8 mouse cellular contexts compared by ENCODE assay signal in genomic region chr6:94080933-94081545, GRCm38 (mm10).
A peak's percentile ranks its signal among the peaks of the same experiment; 100 is the strongest.
DNase-seq lines count a peak whose midpoint lies in the region; ATAC-seq and TF ChIP-seq lines count a peak whose summit lies in the region.

No protein-coding gene starts in this region.

- no peaks in the 10 kb centered on the region for H3K36me3 ChIP-seq in kidney, embryonic 16.5 days (ENCODE audit: insufficient read depth, low read length)

- no peak overlapping the region for H3K4me2 ChIP-seq in kidney, embryonic 16.5 days (replicated peaks; ENCODE audit: low read depth, low read length)

- no peak for TF ChIP-seq POLR2A in cortical plate, adult 2 months (IDR thresholded peaks at IDR 0.05; ENCODE audit: extremely low read depth, insufficient read depth, low read length)

- H3K4me3 ChIP-seq in kidney, embryonic 16.5 days (ENCODE audit: low read length) = no peak overlapping the region
- H3K4me3 ChIP-seq in cortical plate, adult 2 months (ENCODE audit: insufficient read depth, low read length) = no peak overlapping the region

- ATAC-seq in kidney, embryonic 16.5 days (ENCODE audit: low FRiP score, low TSS enrichment) = no peak

- H3K4me1 ChIP-seq in kidney, embryonic 16.5 days (ENCODE audit: insufficient read depth, low read length) = peaks cover 27% of the 10 kb centered on the region
- H3K4me1 ChIP-seq in cortical plate, adult 2 months (ENCODE audit: control insufficient read depth, insufficient read depth, low read length) = peaks cover 6% of the 10 kb centered on the region

- no peaks in the 10 kb centered on the region for H3K9me3 ChIP-seq in kidney, embryonic 16.5 days (ENCODE audit: low read length)

- peak; percentile 42 for DNase-seq in kidney, adult 11 months
- DNase-seq in adrenal gland, adult 18-20 months (ENCODE audit: low spot score in 2 of 2) = peak; percentile 69 to 71
- DNase-seq in gastrocnemius, postnatal 25 days = peak; percentile 21
- peak; percentile 69 to 73 for DNase-seq in layer of hippocampus, postnatal 36 days
- peak; percentile 62 to 79 for DNase-seq in lung, postnatal 4 days
- DNase-seq in thymus, postnatal 4 days = peak; percentile 66

- 15% methylated on average over 4 of the region's 4 CpGs for WGBS in kidney, embryonic 16.5 days

- no peak overlapping the region for H3K27ac ChIP-seq in kidney, embryonic 16.5 days (ENCODE audit: low read length)
- no peak overlapping the region for H3K27ac ChIP-seq in cortical plate, adult 2 months (ENCODE audit: insufficient read depth, low read length)

- H3K27me3 ChIP-seq in kidney, embryonic 16.5 days (ENCODE audit: insufficient read depth, low read length) = no peaks in the 10 kb centered on the region

- H3K9ac ChIP-seq in kidney, embryonic 16.5 days (replicated peaks; ENCODE audit: low read length) = no peak overlapping the region

- peak; percentile 67; the same call in 1 of the 2 replicates for TF ChIP-seq CTCF in cortical plate, adult 2 months (IDR thresholded peaks at IDR 0.05; ENCODE audit: extremely low read depth, insufficient read depth, low read length)

Comparison
In these comparisons a context has a peak if more than half of its experiments do, and no peak if none do; other contexts are left out.
1. DNase-seq: peak in every context shown above with its lines; median percentile 71 in layer of hippocampus, postnatal 36 days; 70 in lung, postnatal 4 days; 70 in adrenal gland, adult 18-20 months; 66 in thymus, postnatal 4 days; 42 in kidney, adult 11 months; 21 in gastrocnemius, postnatal 25 days.